12 mouse cellular contexts compared by ENCODE assay signal in genomic region chr12:98283487-98283860, GRCm38 (mm10). TPM values are rescaled to one million over a fixed set of nuclear protein-coding genes. Genes with fewer than 3 reads are reported as not detected.
DNase-seq lines count a peak whose midpoint lies in the region; ATAC-seq and TF ChIP-seq lines count a peak whose summit lies in the region.
"Had no signal": no experiment of that assay in that cellular context is flagged by ENCODE, and none has a peak within 500 bp of the region (broad histone marks: within the 10 kb centered on the region; RNA-seq: fewer than 3 reads in every experiment).

No protein-coding gene starts in this region.

- peaks cover 2% of the 10 kb centered on the region; the same call in 1 of the 2 replicates for H3K4me1 ChIP-seq in bone marrow, adult 2 months (ENCODE audit: control insufficient read depth, insufficient read depth, low read length)
- no peaks in the 10 kb centered on the region for H3K4me1 ChIP-seq in forebrain, embryonic 16.5 days (replicated peaks; ENCODE audit: control insufficient read depth, insufficient read depth, low read length)

- no peaks in the 10 kb centered on the region for H3K79me2 ChIP-seq in C2C12 (ENCODE audit: control insufficient read depth, insufficient read depth)

- H3K27me3 ChIP-seq in C2C12 (ENCODE audit: control insufficient read depth, insufficient read depth, insufficient read length), result no peaks in the 10 kb centered on the region
- H3K27me3 ChIP-seq in forebrain, embryonic 16.5 days (replicated peaks; ENCODE audit: control insufficient read depth, insufficient read depth, low read length), result no peaks in the 10 kb centered on the region
- H3K27me3 ChIP-seq: embryonic facial prominence, embryonic 15.5 days had no signal

- intact Hi-C loops in gastrocnemius, postnatal 36 days (cut with DNase I), result no loop called here

- no peak for TF ChIP-seq POLR2A in bone marrow, adult 2 months (IDR thresholded peaks at IDR 0.05; ENCODE audit: borderline replicate concordance, control insufficient read depth, low read depth, low read length)

- no peak overlapping the region for H3K9ac ChIP-seq in forebrain, embryonic 16.5 days (replicated peaks; ENCODE audit: low read depth, low read length)
- H3K9ac ChIP-seq: embryonic facial prominence, embryonic 15.5 days had no signal

- H3ac ChIP-seq in C2C12 (ENCODE audit: control insufficient read depth, insufficient read length, low read depth), result no peak overlapping the region

- H3K79me3 ChIP-seq in C2C12 (ENCODE audit: low read depth), result no peaks in the 10 kb centered on the region

- peak; percentile 86 for ATAC-seq in megakaryocyte, adult 5-6 weeks (ENCODE audit: poor library complexity, severe bottlenecking)
- ATAC-seq in forebrain, embryonic 16.5 days, result no peak
- ATAC-seq: intestine, embryonic 16.5 days had no signal

- H3K9me3 ChIP-seq in forebrain, embryonic 16.5 days (ENCODE audit: control insufficient read depth, low read length), result no peaks in the 10 kb centered on the region
- H3K9me3 ChIP-seq: embryonic facial prominence, embryonic 15.5 days had no signal

- no peak for DNase-seq in layer of hippocampus, adult 2 months (ENCODE audit: low spot score in 2 of 2)
- no peak for DNase-seq in layer of hippocampus, postnatal 10 days (ENCODE audit: low spot score in 2 of 2)
- no peak for DNase-seq in gastrocnemius, postnatal 36 days
- DNase-seq in right cerebral cortex, postnatal 36 days (ENCODE audit: low spot score in 2 of 2), result no peak
- DNase-seq: cerebellum, adult 11 months; thymus, postnatal 36 days had no signal

- 31% methylated on average over 3 of the region's 3 CpGs for WGBS in bone marrow, adult 2 months
- WGBS in forebrain, embryonic 16.5 days, result 61% methylated on average over 3 of the region's 3 CpGs

- TF ChIP-seq CTCF in layer of hippocampus, adult 2 months (conservative IDR thresholded peaks at IDR 0.05), result peak; percentile 36
- no peak for TF ChIP-seq CTCF in C2C12 (IDR thresholded peaks at IDR 0.05; ENCODE audit: control insufficient read depth, insufficient read depth, insufficient read length)
- TF ChIP-seq CTCF in bone marrow, adult 2 months (IDR thresholded peaks at IDR 0.05; ENCODE audit: control insufficient read depth, insufficient read depth, low read length), result no peak

- H3K36me3 ChIP-seq in C2C12 (ENCODE audit: control insufficient read depth, insufficient read depth), result no peaks in the 10 kb centered on the region
- no peaks in the 10 kb centered on the region for H3K36me3 ChIP-seq in forebrain, embryonic 16.5 days (ENCODE audit: control insufficient read depth, insufficient read depth)
- H3K36me3 ChIP-seq: embryonic facial prominence, embryonic 15.5 days had no signal

- no peak overlapping the region; the same call in 1 of the 2 replicates for H3K27ac ChIP-seq in layer of hippocampus, adult 2 months
- H3K27ac ChIP-seq in bone marrow, adult 2 months (ENCODE audit: control insufficient read depth, insufficient read depth, low read depth, low read length, poor library complexity), result peak overlapping the region; percentile 54; the same call in 1 of the 2 replicates
- H3K27ac ChIP-seq in forebrain, embryonic 16.5 days (ENCODE audit: low read length), result no peak overlapping the region
- H3K27ac ChIP-seq: embryonic facial prominence, embryonic 15.5 days had no signal

- H3K4me3 ChIP-seq in layer of hippocampus, adult 2 months, result no peak overlapping the region
- H3K4me3 ChIP-seq in C2C12 (ENCODE audit: insufficient read depth, poor library complexity, severe bottlenecking), result no peak overlapping the region
- H3K4me3 ChIP-seq in bone marrow, adult 2 months (replicated peaks; ENCODE audit: control insufficient read depth, low read depth, low read length), result no peak overlapping the region
- H3K4me3 ChIP-seq in forebrain, embryonic 16.5 days (replicated peaks; ENCODE audit: low read length), result no peak overlapping the region
- H3K4me3 ChIP-seq: embryonic facial prominence, embryonic 15.5 days had no signal

- no peak overlapping the region for H3K4me2 ChIP-seq in forebrain, embryonic 16.5 days (ENCODE audit: low read length)
- H3K4me2 ChIP-seq: embryonic facial prominence, embryonic 15.5 days had no signal

TF ChIP-seq in C2C12, 6 proteins besides CTCF, POLR2A, EP300 and RAD21:
- TF ChIP-seq MYOG (IDR thresholded peaks at IDR 0.05; ENCODE audit: control insufficient read depth, extremely low read depth, insufficient read length) (no peak), MYOD1 (IDR thresholded peaks at IDR 0.05; ENCODE audit: control insufficient read depth, insufficient read length, low read depth) (peak; percentile 4), MAX (IDR thresholded peaks at IDR 0.05) (no peak), USF1 (IDR thresholded peaks at IDR 0.05; ENCODE audit: low read depth) (no peak), FOSL1 (IDR thresholded peaks at IDR 0.05; ENCODE audit: insufficient read depth, low read length, poor library complexity, severe bottlenecking) (no peak), CEBPB (IDR thresholded peaks at IDR 0.05; ENCODE audit: low read depth) (peak; percentile 3)

RNA-seq across cellular contexts. Expression of gene Gpr65, which starts 15.0 kb away (rescaled TPM):
- not detected for total RNA-seq in layer of hippocampus, adult 2 months (2021)
- total RNA-seq in layer of hippocampus, postnatal 10 days (2021), result not detected
- not detected for polyA plus RNA-seq in C2C12 (2012; fragmentation: generic; extraction: Trizol)
- 7.7 and 14.1 TPM in 2 replicates for polyA plus RNA-seq in bone marrow, adult 2 months (2011; ENCODE audit: insufficient read depth, insufficient read length, low replicate concordance, missing spikeins)
- total RNA-seq in megakaryocyte, adult 5-6 weeks (2015), result 89.4 and 94.3 TPM in 2 replicates
- 93.1 and 96.4 TPM in 2 replicates for total RNA-seq in megakaryocyte, adult 5-6 weeks (2017)
- total RNA-seq in gastrocnemius, postnatal 36 days (2021), result under 1 TPM; 0.20 TPM
- polyA plus RNA-seq in forebrain, embryonic 16.5 days (2015; fragmentation: Nextera tagmentation; extraction: Ambion mirVana), result 0.19 TPM in 1 of 2 replicates, not detected in the other

RNA-seq across cellular contexts. Expression of gene Galc, which starts 24.2 kb away (rescaled TPM):
- total RNA-seq in layer of hippocampus, adult 2 months (2021), result 10 to 100 TPM; 24.9 to 27.5 TPM
- total RNA-seq in layer of hippocampus, postnatal 10 days (2021), result 10 to 100 TPM; 20.7 to 24.9 TPM
- polyA plus RNA-seq in C2C12 (2012; fragmentation: generic; extraction: Trizol), result 9.0 TPM
- 2.2 and 7.5 TPM in 2 replicates for polyA plus RNA-seq in bone marrow, adult 2 months (2011; ENCODE audit: insufficient read depth, insufficient read length, low replicate concordance, missing spikeins)
- 21.2 and 25.5 TPM in 2 replicates for total RNA-seq in megakaryocyte, adult 5-6 weeks (2015)
- total RNA-seq in megakaryocyte, adult 5-6 weeks (2017), result 8.3 and 17.8 TPM in 2 replicates
- total RNA-seq in gastrocnemius, postnatal 36 days (2021), result 1 to 10 TPM; 3.5 to 4.0 TPM
- 10.0 and 10.3 TPM in 2 replicates for polyA plus RNA-seq in forebrain, embryonic 16.5 days (2015; fragmentation: Nextera tagmentation; extraction: Ambion mirVana)

Comparison
In these comparisons a context has a peak if more than half of its experiments do, and no peak if none do; other contexts are left out.
1. RNA of gene Gpr65, which starts 15.0 kb away (total RNA-seq): 89.4 to 96.4 TPM in megakaryocyte, adult 5-6 weeks; 0.20 TPM in gastrocnemius, postnatal 36 days, not detected in layer of hippocampus, adult 2 months and not detected in layer of hippocampus, postnatal 10 days; every median in the first group is over 10 times any median in the second.